Mouse (Mus musculus): Measurements from ENCODE around the gene Rnd1.

The Rnd1 gene

GRCm38 (mm10) chr15:98677977-98678376 lies 716 bp upstream of the Rnd1 start:
- DNase-seq (ENCODE audit: low spot score) = no peak

- peak; percentile 66 for DNase-seq (ENCODE audit: low spot score)
Observed at GRCm38 (mm10) chr15:98676471-98676870, 790 bp downstream of the Rnd1 start.

- peak; percentile 52 for DNase-seq (ENCODE audit: low spot score)
Observed at GRCm38 (mm10) chr15:98675634-98676250, 1.5 kb downstream of the Rnd1 start.

GRCm38 (mm10) chr15:98674994-98675545 lies 2.2 kb downstream of the Rnd1 start:
- no peak for DNase-seq (ENCODE audit: low spot score)

- DNase-seq (ENCODE audit: low spot score) = no peak
Observed at GRCm38 (mm10) chr15:98674284-98674993, 2.8 kb downstream of the Rnd1 start.

GRCm38 (mm10) chr15:98673732-98674131 lies 3.5 kb downstream of the Rnd1 start:
- peak; percentile 65 for DNase-seq (ENCODE audit: low spot score)

- DNase-seq (ENCODE audit: low spot score) = peak; percentile 94
Observed at GRCm38 (mm10) chr15:98672592-98672991, 4.7 kb downstream of the Rnd1 start.

GRCm38 (mm10) chr15:98664042-98664907 lies 13.0 kb downstream of the Rnd1 start:
- peak; percentile 71 for DNase-seq (ENCODE audit: low spot score)

- DNase-seq (ENCODE audit: low spot score) = peak; percentile 99
Observed at GRCm38 (mm10) chr15:98662567-98663545, 14.4 kb downstream of the Rnd1 start, which contains the start of gene Ddx23. Ddx23 (minus strand) TSS chr15:98662894.

GRCm38 (mm10) chr15:98662198-98662566 lies 15.1 kb downstream of the Rnd1 start:
- no peak for DNase-seq (ENCODE audit: low spot score)

- DNase-seq (ENCODE audit: low spot score) = no peak
Observed at GRCm38 (mm10) chr15:98656982-98657751, 20.1 kb downstream of the Rnd1 start.

GRCm38 (mm10) chr15:98652174-98652573 lies 25.1 kb downstream of the Rnd1 start:
- no peak for DNase-seq (ENCODE audit: low spot score)

- no peak for DNase-seq (ENCODE audit: low spot score)
Observed at GRCm38 (mm10) chr15:98651431-98651830, 25.8 kb downstream of the Rnd1 start.

GRCm38 (mm10) chr15:98648071-98648470 lies 29.2 kb downstream of the Rnd1 start:
- DNase-seq (ENCODE audit: low spot score) = no peak

- no peak for DNase-seq (ENCODE audit: low spot score)
Observed at GRCm38 (mm10) chr15:98647308-98647707, 30.0 kb downstream of the Rnd1 start.

- peak; percentile 63 for DNase-seq (ENCODE audit: low spot score)
Observed at GRCm38 (mm10) chr15:98646737-98647136, 30.5 kb downstream of the Rnd1 start.

GRCm38 (mm10) chr15:98645057-98646026 lies 31.9 kb downstream of the Rnd1 start:
- no peak for DNase-seq (ENCODE audit: low spot score)

- DNase-seq (ENCODE audit: low spot score) = no peak
Observed at GRCm38 (mm10) chr15:98644406-98644805, 32.9 kb downstream of the Rnd1 start.

- no peak for DNase-seq (ENCODE audit: low spot score)
Observed at GRCm38 (mm10) chr15:98640157-98640556, 37.1 kb downstream of the Rnd1 start.

All from MN1 (cell line).